Mouse (Mus musculus): ENCODE data around the gene Axin1. TPM values are rescaled to one million over a fixed set of nuclear protein-coding genes. Genes with fewer than 3 reads are reported as not detected.

The Axin1 gene
- polyA plus RNA-seq, 1 experiment from 2014 or later, result 27.7 TPM

GRCm38 (mm10) chr17:26237667-26238066, 99.2 kb downstream of the Axin1 start:
- TF ChIP-seq CTCF (IDR thresholded peaks at IDR 0.05; ENCODE audit: low read depth), result no peak
- Histone ChIP-seq H3K9me3 (ENCODE audit: low read depth, low read length) (no peaks in the 10 kb centered on the region), H3K36me3 (ENCODE audit: insufficient read depth) (no peaks in the 10 kb centered on the region), H3K27ac (ENCODE audit: low read depth) (no peak overlapping the region), H3K4me1 (ENCODE audit: insufficient read depth) (no peaks in the 10 kb centered on the region), H3K4me3 (ENCODE audit: low read depth, low read length) (no peak overlapping the region), H3K27me3 (ENCODE audit: insufficient read depth, low read length) (no peaks in the 10 kb centered on the region), H3K4me2 (no peak overlapping the region), H3K9ac (no peak overlapping the region)
- ATAC-seq (ENCODE audit: insufficient read depth) (no peak), DNase-seq (no peak)
- WGBS, result 77% methylated on average over 10 of the region's 10 CpGs

DNA sequence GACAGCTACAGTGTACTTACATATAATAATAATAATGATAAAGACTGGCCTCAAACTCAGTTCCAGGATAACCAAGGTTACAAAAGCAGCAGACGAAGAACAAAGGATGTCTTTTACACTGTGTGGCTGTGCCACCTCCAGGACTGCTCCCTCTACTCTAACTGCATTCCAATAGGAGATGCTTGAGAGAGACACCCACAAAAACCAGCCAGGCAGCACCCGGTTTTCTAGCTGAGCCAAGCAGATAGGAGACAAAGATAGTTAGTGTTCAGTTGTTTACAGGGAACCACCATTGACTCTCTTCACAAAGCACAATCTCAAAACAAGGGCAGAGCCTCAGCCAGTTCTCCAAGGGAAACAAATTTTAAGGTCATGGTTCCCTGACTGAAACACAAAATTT, 101.1 kb downstream of the Axin1 start:
- no peaks in the 10 kb centered on the region for H3K9me3 ChIP-seq (ENCODE audit: low read depth, low read length)
- H3K36me3 ChIP-seq (ENCODE audit: insufficient read depth), result no peaks in the 10 kb centered on the region
- no peak overlapping the region for H3K27ac ChIP-seq (ENCODE audit: low read depth)
- DNase-seq (no peak), ATAC-seq (ENCODE audit: insufficient read depth) (no peak)
- H3K27me3 ChIP-seq (ENCODE audit: insufficient read depth, low read length), result no peaks in the 10 kb centered on the region
- H3K9ac ChIP-seq, result no peak overlapping the region
- no peak for TF ChIP-seq CTCF (IDR thresholded peaks at IDR 0.05; ENCODE audit: low read depth)
- H3K4me3 ChIP-seq (ENCODE audit: low read depth, low read length), result no peak overlapping the region
- no peak overlapping the region for H3K4me2 ChIP-seq
- 60% methylated on average over 2 of the region's 2 CpGs for WGBS
- 0 out of 2 replicates have a peak, but pooled peaks cover 3% of the 10 kb centered on the region for H3K4me1 ChIP-seq (ENCODE audit: insufficient read depth)

DNA sequence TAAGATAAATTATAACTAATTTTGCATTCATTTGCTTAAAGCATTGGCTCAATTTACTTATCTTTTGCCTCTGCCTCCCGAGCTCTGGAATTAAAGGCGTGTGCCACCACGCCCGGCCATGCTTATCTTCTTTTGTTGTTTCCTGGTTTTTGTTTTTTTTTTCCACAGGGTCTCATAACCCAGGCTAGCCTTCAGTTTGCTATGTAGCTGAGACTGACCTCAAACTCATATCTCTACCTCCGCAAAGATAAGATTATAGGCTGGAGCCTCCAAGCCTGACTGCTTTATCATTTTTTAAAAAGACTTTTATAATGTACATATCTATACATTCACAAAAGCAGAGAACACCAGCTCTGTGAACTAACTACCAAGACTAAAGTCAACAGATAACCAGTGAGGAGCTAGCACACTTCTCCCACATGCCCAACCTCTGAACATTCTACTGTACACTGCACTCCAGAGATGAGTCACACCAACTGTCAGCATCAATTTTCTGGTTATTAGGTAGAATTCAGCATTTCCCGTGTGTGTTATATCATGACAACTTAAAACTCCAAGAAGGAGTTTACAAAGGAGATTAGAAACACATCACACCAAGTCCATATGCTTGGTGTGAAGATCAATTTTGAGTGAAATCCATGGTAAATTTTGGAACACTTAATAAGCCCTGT, 101.8 kb downstream of the Axin1 start:
- Histone ChIP-seq H3K27ac (ENCODE audit: low read depth) (no peak overlapping the region), H3K9ac (no peak overlapping the region), H3K4me1 (ENCODE audit: insufficient read depth) (0 out of 2 replicates have a peak, but pooled peaks cover 3% of the 10 kb centered on the region), H3K9me3 (ENCODE audit: low read depth, low read length) (no peaks in the 10 kb centered on the region), H3K4me3 (ENCODE audit: low read depth, low read length) (no peak overlapping the region), H3K4me2 (no peak overlapping the region), H3K36me3 (ENCODE audit: insufficient read depth) (no peaks in the 10 kb centered on the region), H3K27me3 (ENCODE audit: insufficient read depth, low read length) (no peaks in the 10 kb centered on the region)
- no peak for TF ChIP-seq CTCF (IDR thresholded peaks at IDR 0.05; ENCODE audit: low read depth)
- DNase-seq, result no peak
- ATAC-seq (ENCODE audit: insufficient read depth), result no peak
- 70% methylated on average over 6 of the region's 6 CpGs for WGBS

GRCm38 (mm10) chr17:26240990-26241389, 102.5 kb downstream of the Axin1 start:
- 0 out of 2 replicates have a peak, but pooled peaks cover 3% of the 10 kb centered on the region for H3K4me1 ChIP-seq (ENCODE audit: insufficient read depth)
- no peak overlapping the region for H3K4me3 ChIP-seq (ENCODE audit: low read depth, low read length)
- ATAC-seq (ENCODE audit: insufficient read depth), result no peak
- no peak for TF ChIP-seq CTCF (IDR thresholded peaks at IDR 0.05; ENCODE audit: low read depth)
- H3K27ac ChIP-seq (ENCODE audit: low read depth), result no peak overlapping the region
- H3K27me3 ChIP-seq (ENCODE audit: insufficient read depth, low read length), result no peaks in the 10 kb centered on the region
- no peaks in the 10 kb centered on the region for H3K36me3 ChIP-seq (ENCODE audit: insufficient read depth)
- H3K4me2 ChIP-seq, result no peak overlapping the region
- DNase-seq, result no peak
- no peaks in the 10 kb centered on the region for H3K9me3 ChIP-seq (ENCODE audit: low read depth, low read length)
- WGBS, result 72% methylated on average over 6 of the region's 6 CpGs
- no peak overlapping the region for H3K9ac ChIP-seq

DNA sequence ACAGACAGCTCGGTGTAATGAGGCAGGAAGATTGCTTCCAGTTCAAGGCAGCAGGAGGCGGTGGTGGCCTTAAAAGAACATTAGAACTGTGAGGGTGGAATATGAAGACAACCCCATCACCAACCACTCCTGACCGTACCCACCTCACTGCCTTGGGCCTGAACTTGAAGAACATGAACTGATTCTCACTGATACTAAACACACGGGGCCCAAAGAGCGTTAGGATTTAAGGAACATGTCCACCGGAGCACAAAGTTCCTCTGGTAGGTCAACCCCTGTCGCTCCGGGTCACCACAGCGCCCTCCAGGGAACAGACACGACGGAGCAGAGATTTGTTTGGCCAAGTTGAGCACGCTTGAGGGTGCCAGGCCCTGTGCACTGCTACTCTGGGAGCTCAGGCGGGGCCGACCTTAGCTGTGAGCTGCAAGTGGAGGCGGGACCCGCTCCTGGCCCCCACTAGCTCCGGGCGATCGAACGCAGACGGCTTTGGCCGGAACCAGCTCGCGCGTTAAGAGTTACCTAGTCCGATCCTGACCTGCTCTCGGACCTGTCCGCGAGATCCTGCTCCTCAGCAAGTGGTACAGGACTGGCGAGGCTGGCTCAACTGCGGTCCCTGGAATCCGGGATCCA, 105.1 kb downstream of the Axin1 start:
- ATAC-seq (ENCODE audit: insufficient read depth) (peak; percentile 45), DNase-seq (peak; percentile 66)
- Histone ChIP-seq H3K4me3 (ENCODE audit: low read depth, low read length) (peak overlapping the region; percentile 74), H3K9me3 (ENCODE audit: low read depth, low read length) (no peaks in the 10 kb centered on the region), H3K4me2 (peak overlapping the region; percentile 79), H3K27ac (ENCODE audit: low read depth) (peak overlapping the region; percentile 78), H3K36me3 (ENCODE audit: insufficient read depth) (no peaks in the 10 kb centered on the region), H3K9ac (peak overlapping the region; percentile 68), H3K27me3 (ENCODE audit: insufficient read depth, low read length) (no peaks in the 10 kb centered on the region), H3K4me1 (ENCODE audit: insufficient read depth) (0 out of 2 replicates have a peak, but pooled peaks cover 3% of the 10 kb centered on the region)
- under 1% methylated on average over 32 of the region's 32 CpGs for WGBS
- TF ChIP-seq CTCF (IDR thresholded peaks at IDR 0.05; ENCODE audit: low read depth), result peak; percentile 39

DNA sequence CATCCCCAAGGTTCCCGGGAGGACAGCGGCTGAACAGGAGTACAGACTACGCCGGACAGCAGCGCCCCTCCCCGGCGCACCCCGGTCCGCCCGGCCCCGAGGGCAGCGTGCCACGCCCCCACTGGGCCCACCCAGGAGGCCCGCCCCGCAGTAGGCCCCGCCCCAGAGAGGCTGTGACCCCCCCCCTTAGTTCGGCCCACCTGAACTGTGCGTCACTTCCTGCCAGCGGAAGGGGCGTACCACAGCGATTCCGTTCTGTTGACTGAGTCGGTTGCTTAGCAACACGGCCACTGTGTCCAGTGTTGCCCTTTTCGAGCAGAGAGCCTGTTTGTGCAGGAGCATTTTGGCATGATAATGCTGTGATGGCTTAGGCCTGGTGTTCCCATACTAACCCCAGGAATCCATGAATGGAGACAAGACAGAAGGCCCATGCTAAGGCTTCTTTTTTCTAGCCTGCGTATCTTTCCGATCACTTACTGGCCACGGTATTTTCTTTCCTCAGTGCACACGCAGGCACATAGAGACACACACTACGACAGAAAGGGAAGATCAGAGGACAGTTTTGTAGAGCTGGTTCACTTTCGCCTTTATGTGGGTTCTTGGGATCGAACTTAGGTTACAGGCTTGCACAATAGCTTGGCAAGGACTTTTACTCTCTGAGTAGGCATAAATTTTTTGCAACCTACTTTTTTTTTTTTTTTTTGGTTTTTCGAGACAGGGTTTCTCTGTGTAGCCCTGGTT, 105.8 kb downstream of the Axin1 start, which contains the start of gene Fam234a:
Gene Fam234a (minus strand): TSS at position 142 of the 741 bp plus-strand sequence.
- DNase-seq, result peak; percentile 98
- H3K27ac ChIP-seq (ENCODE audit: low read depth), result peak within 1 kb of the TSS; percentile 78
- peak; percentile 96 for ATAC-seq (ENCODE audit: insufficient read depth)
- 6% methylated on average over 31 of the region's 33 CpGs for WGBS
- H3K36me3 ChIP-seq (ENCODE audit: insufficient read depth), result no peaks in the 10 kb centered on the region
- H3K4me2 ChIP-seq, result peak within 1 kb of the TSS; percentile 79
- H3K27me3 ChIP-seq (ENCODE audit: insufficient read depth, low read length), result no peaks in the 10 kb centered on the region
- H3K9ac ChIP-seq, result peak within 1 kb of the TSS; percentile 68
- no peak for TF ChIP-seq CTCF (IDR thresholded peaks at IDR 0.05; ENCODE audit: low read depth)
- no peaks in the 10 kb centered on the region for H3K9me3 ChIP-seq (ENCODE audit: low read depth, low read length)
- peak within 1 kb of the TSS; percentile 74 for H3K4me3 ChIP-seq (ENCODE audit: low read depth, low read length)
- H3K4me1 ChIP-seq (ENCODE audit: insufficient read depth), result 0 out of 2 replicates have a peak, but pooled peaks cover 3% of the 10 kb centered on the region

Other genes starting within 250 kb of the Axin1 start
- 15.3 and 15.4 TPM in 2 replicates for gene Rab40c, start 219.0 kb upstream of the Axin1 start, polyA plus RNA-seq (2014; fragmentation: Nextera tagmentation; extraction: Ambion mirVana)
- gene Pigq, start 193.8 kb upstream of the Axin1 start, polyA plus RNA-seq (2014; fragmentation: Nextera tagmentation; extraction: Ambion mirVana), result 65.9 and 69.0 TPM in 2 replicates
- not detected in 2 replicates for gene Nhlrc4, start 193.7 kb upstream of the Axin1 start, polyA plus RNA-seq (2014; fragmentation: Nextera tagmentation; extraction: Ambion mirVana)
- gene A930017K11Rik, start 186.1 kb upstream of the Axin1 start, polyA plus RNA-seq (2014; fragmentation: Nextera tagmentation; extraction: Ambion mirVana), result 0.16 and 0.26 TPM in 2 replicates
- 26.7 and 30.5 TPM in 2 replicates for gene Capn15, start 152.9 kb upstream of the Axin1 start, polyA plus RNA-seq (2014; fragmentation: Nextera tagmentation; extraction: Ambion mirVana)
- gene Rab11fip3, start 69.1 kb upstream of the Axin1 start, polyA plus RNA-seq (2014; fragmentation: Nextera tagmentation; extraction: Ambion mirVana), result 15.2 and 15.3 TPM in 2 replicates
- 24.9 and 25.0 TPM in 2 replicates for gene Decr2, start 48.4 kb upstream of the Axin1 start, polyA plus RNA-seq (2014; fragmentation: Nextera tagmentation; extraction: Ambion mirVana)
- gene Nme4, start 43.1 kb upstream of the Axin1 start, polyA plus RNA-seq (2014; fragmentation: Nextera tagmentation; extraction: Ambion mirVana), result 94.8 and 96.4 TPM in 2 replicates
- gene Tmem8, start 25.4 kb upstream of the Axin1 start, polyA plus RNA-seq (2014; fragmentation: Nextera tagmentation; extraction: Ambion mirVana), result 1.3 and 1.7 TPM in 2 replicates
- gene Mrpl28, start 15.2 kb upstream of the Axin1 start, polyA plus RNA-seq (2014; fragmentation: Nextera tagmentation; extraction: Ambion mirVana), result 210 and 217 TPM in 2 replicates
- 0.34 and 0.43 TPM in 2 replicates for gene Pdia2, start 60.4 kb downstream of the Axin1 start, polyA plus RNA-seq (2014; fragmentation: Nextera tagmentation; extraction: Ambion mirVana)
- gene Rgs11, start 64.3 kb downstream of the Axin1 start, polyA plus RNA-seq (2014; fragmentation: Nextera tagmentation; extraction: Ambion mirVana), result 10.3 and 11.9 TPM in 2 replicates
- gene Arhgdig, start 69.1 kb downstream of the Axin1 start, polyA plus RNA-seq (2014; fragmentation: Nextera tagmentation; extraction: Ambion mirVana), result 14.6 and 15.9 TPM in 2 replicates
- gene Fam234a, start 105.6 kb downstream of the Axin1 start, polyA plus RNA-seq (2014; fragmentation: Nextera tagmentation; extraction: Ambion mirVana), result 36.3 and 39.4 TPM in 2 replicates
- gene Luc7l, start 114.2 kb downstream of the Axin1 start, polyA plus RNA-seq (2014; fragmentation: Nextera tagmentation; extraction: Ambion mirVana), result 97.7 and 104 TPM in 2 replicates

Data from lung, embryonic 14.5 days (tissue).